Mouse (Mus musculus) stomach, embryonic 16.5 days (tissue): ENCODE data around the gene Tns1. TPM values are rescaled to one million over a fixed set of nuclear protein-coding genes. Genes with fewer than 3 reads are reported as not detected.

Experiments used
- ATAC-seq: fragments of 200-750 bp; cut with Nextera tagmentation; 2 replicates; pipeline ENCODE4 v1.8.0; 2017; ENCODE audit warnings: moderate number of reproducible peaks, moderate TSS enrichment; ENCODE audit not compliant: insufficient read depth, low FRiP score
- H3K27ac ChIP-seq: fragments of 300-500 bp; sonication (generic); 2 replicates; pipeline ENCODE4 v1.5.1; 2014; ENCODE audit warnings: low read length
- H3K27me3 ChIP-seq: fragments of 300-500 bp; sonication (generic); 2 replicates; pipeline ENCODE4 v1.6.1; 2014; ENCODE audit warnings: low read length, control low read depth, mixed read lengths; ENCODE audit not compliant: control insufficient read depth, insufficient read depth
- H3K36me3 ChIP-seq: fragments of 300-500 bp; sonication (generic); 2 replicates; pipeline ENCODE4 v1.6.1; 2014; ENCODE audit warnings: low read length; ENCODE audit not compliant: control insufficient read depth, insufficient read depth
- H3K4me1 ChIP-seq: fragments of 300-500 bp; sonication (generic); 2 replicates; pipeline ENCODE4 v1.6.1; 2014; ENCODE audit warnings: low read length, control low read depth, mixed read lengths; ENCODE audit not compliant: control insufficient read depth, insufficient read depth
- H3K4me2 ChIP-seq: fragments of 300-500 bp; sonication (generic); 2 replicates; pipeline ENCODE4 v1.6.1; 2014; ENCODE audit warnings: low read depth, low read length, mixed read lengths
- H3K4me3 ChIP-seq: fragments of 300-500 bp; sonication (generic); replicated peaks from 2 replicates; pipeline ENCODE4 v1.5.1; 2014; ENCODE audit warnings: mild to moderate bottlenecking, low read length
- H3K9ac ChIP-seq: fragments of 300-500 bp; sonication (generic); 2 replicates; pipeline ENCODE4 v1.6.1; 2014; ENCODE audit warnings: low read length
- H3K9me3 ChIP-seq: fragments of 300-500 bp; sonication (generic); replicated peaks from 2 replicates; pipeline ENCODE4 v1.6.1; 2016; ENCODE audit warnings: low read length, control low read depth; ENCODE audit not compliant: control insufficient read depth
- WGBS: fragments of 180-500 bp; shearing (Covaris S2); extraction: QIAGEN DNeasy Blood & Tissue Kit; methylation state at CpG from one replicate; pipeline ENCODE4 v1.1.7; 2014; 5-methylcytosine and 5-hydroxymethylcytosine counted together
- polyA plus RNA-seq: library from polyadenylated mRNA; unstranded; fragments of >200 nt; fragmentation: Nextera tagmentation; extraction: Ambion mirVana; gene quantifications from 2 replicates; pipeline ENCODE4 v1.2.1, GENCODE M21; 2015

Tns1 gene
- polyA plus RNA-seq, 1 experiment from 2014 or later = 45.0 TPM

DNA sequence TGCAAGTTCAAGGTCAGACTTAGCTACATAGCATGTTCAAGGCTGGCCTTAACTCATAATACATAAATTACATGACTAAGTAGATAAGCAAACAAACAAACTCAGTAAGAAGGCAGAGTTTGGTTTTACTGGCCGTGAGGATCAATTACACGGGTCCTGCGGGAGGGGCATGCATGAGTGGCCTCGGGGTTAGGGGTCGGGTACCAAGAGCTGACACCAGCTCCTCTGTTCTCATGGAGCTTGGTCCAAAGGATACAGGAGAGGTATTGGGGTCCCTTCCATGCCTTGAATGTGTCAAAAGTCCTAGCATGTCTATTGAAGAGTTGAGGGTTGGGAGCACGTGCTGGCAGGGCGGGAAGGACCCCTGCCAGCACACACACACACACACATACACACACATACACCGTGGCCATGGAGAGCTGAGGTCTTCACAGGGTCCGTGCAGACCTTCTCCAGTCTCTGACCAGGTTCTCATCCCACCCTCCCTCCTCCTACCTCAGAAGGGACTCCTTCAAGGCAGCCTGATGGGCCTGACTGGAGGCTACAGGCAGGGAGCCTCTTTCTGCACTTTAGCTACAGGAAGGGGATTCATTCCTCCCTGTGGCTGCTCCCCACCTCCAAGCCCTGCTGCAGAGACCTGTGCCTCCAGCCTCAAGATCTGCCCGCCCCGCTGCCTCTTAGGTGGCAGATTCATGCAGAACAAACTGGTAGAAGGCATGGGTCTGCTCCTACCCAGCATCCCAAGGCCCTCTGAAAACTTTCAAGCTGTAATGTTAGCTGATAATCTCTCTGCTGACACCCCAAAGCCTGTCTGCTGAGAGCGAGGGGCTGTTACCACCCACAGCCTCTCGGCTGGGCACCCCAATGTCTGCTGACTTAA, 215.9 kb downstream of the Tns1 start:
- no peak overlapping the region for H3K4me3 ChIP-seq
- no peaks in the 10 kb centered on the region for H3K9me3 ChIP-seq
- H3K27me3 ChIP-seq = no peaks in the 10 kb centered on the region
- peaks cover 9% of the 10 kb centered on the region; the same call in 1 of the 2 replicates for H3K4me1 ChIP-seq
- no peak overlapping the region for H3K27ac ChIP-seq
- H3K9ac ChIP-seq = no peak overlapping the region
- WGBS = 74% methylated on average over 13 of the region's 13 CpGs
- H3K4me2 ChIP-seq = no peak overlapping the region
- ATAC-seq = no peak
- no peaks in the 10 kb centered on the region for H3K36me3 ChIP-seq

DNA sequence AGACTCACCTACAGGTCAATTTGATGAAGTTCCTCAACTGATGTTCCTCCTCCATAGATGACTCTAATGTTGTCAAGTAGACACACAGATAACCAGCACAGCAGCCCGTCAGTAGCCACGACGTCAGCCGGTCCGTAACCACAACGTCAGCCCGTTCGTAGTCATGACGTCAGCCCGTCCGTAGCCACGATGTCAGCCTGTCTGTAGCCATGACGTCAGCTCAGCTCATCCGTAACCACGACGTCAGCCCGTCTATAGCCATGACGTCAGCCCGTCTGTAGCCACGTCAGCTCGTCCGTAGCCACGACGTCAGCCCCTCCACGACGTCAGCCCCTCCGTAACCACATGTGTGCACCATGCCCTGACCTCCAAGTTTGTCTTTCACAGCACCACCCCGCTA, 217.1 kb downstream of the Tns1 start:
- H3K27ac ChIP-seq = no peak overlapping the region
- no peak overlapping the region for H3K9ac ChIP-seq
- no peak for ATAC-seq
- H3K9me3 ChIP-seq = no peaks in the 10 kb centered on the region
- no peaks in the 10 kb centered on the region for H3K36me3 ChIP-seq
- H3K4me1 ChIP-seq = peaks cover 14% of the 10 kb centered on the region
- WGBS = 92% methylated on average over 28 of the region's 28 CpGs
- H3K27me3 ChIP-seq = no peaks in the 10 kb centered on the region
- no peak overlapping the region for H3K4me2 ChIP-seq
- no peak overlapping the region for H3K4me3 ChIP-seq

DNA sequence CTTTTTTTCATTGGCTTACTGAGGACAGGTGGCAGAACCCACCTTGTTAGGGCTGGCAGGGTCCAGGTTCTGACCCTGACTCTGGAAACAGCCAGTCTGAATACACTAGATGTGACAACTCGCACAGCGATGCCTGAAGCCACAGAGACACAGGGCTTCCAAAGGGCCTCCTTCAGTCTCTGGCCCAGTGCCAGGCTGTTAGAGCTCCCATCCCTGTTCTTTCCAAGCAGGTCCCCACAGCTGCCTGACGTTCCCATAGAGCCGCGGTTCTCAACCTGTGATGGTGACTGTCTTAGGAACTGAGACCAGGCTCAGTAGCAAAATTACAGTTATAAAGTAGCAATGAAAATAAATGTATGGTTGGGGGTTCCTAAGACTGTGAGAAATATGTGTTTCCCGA, 217.9 kb downstream of the Tns1 start:
- Histone ChIP-seq H3K4me1 (peaks cover 14% of the 10 kb centered on the region), H3K9me3 (no peaks in the 10 kb centered on the region), H3K4me3 (no peak overlapping the region), H3K4me2 (no peak overlapping the region), H3K9ac (no peak overlapping the region), H3K27ac (no peak overlapping the region), H3K27me3 (no peaks in the 10 kb centered on the region), H3K36me3 (no peaks in the 10 kb centered on the region)
- WGBS = 48% methylated on average over 6 of the region's 6 CpGs
- peak; percentile 5; the same call in 1 of the 2 replicates for ATAC-seq

DNA sequence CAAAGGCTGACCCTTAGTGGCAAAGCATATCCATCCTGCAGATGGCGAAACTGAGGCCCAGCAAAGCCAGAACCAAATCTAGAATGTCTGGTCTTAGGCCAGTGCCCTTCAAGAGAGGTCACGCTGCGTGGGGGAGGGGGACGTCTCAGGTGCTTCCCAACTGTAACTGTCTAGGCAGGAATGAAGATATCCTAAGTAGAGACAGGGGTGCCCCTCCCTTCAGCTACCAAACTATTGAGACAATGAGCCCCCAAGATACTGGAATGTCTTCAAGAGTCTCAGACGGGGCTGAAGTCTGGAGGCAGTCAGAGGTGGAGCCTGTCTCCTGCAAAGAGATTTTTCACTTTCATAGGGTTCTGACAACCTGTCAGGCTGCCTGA, 218.4 kb downstream of the Tns1 start:
- WGBS = 64% methylated on average over 5 of the region's 5 CpGs
- H3K9ac ChIP-seq = no peak overlapping the region

DNA sequence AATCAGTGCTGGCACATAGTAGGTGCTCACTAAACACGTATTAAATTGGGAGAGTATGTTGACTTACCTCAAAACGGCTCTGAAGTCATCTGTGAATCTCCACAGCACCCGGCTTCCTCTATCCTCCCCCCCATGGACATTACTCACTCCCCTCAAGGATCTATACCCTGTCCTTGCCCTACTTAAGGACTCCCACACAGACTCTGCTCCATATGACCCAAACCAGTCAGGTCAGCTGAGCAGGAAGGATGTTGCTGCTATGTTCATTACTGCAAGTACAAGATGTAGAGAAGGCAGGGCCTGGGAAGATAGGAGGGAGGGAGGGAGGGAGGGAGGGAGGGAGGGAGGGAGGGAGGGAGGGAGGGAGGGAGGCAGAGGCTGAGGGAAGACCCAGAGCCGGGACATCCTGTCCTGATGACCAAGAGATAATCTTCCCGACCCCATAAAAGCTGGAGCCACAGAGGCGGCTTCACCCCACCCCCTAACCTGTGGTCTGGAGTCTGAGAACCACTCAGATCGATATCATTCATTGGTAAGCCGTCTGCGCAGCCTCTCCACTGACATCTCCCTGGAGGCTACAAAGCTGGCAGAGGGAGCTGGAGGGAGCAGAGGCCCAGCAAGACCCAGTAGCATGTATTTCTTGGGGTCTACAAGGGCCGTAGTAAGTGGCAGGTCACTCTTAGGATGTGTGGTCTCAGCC, 219.0 kb downstream of the Tns1 start:
- no peak overlapping the region for H3K27ac ChIP-seq
- no peaks in the 10 kb centered on the region for H3K36me3 ChIP-seq
- peaks cover 14% of the 10 kb centered on the region for H3K4me1 ChIP-seq
- no peak for ATAC-seq
- no peak overlapping the region for H3K9ac ChIP-seq
- no peak overlapping the region for H3K4me3 ChIP-seq
- no peaks in the 10 kb centered on the region for H3K9me3 ChIP-seq
- no peak overlapping the region for H3K4me2 ChIP-seq
- WGBS = 45% methylated on average over 10 of the region's 10 CpGs
- H3K27me3 ChIP-seq = no peaks in the 10 kb centered on the region

More for the DNA sequence above, 218.4 kb downstream of the Tns1 start:
- no peak for ATAC-seq
- no peaks in the 10 kb centered on the region for H3K36me3 ChIP-seq
- H3K4me3 ChIP-seq = no peak overlapping the region
- peaks cover 14% of the 10 kb centered on the region for H3K4me1 ChIP-seq
- no peaks in the 10 kb centered on the region for H3K9me3 ChIP-seq
- no peaks in the 10 kb centered on the region for H3K27me3 ChIP-seq
- H3K4me2 ChIP-seq = no peak overlapping the region
- no peak overlapping the region for H3K27ac ChIP-seq

DNA sequence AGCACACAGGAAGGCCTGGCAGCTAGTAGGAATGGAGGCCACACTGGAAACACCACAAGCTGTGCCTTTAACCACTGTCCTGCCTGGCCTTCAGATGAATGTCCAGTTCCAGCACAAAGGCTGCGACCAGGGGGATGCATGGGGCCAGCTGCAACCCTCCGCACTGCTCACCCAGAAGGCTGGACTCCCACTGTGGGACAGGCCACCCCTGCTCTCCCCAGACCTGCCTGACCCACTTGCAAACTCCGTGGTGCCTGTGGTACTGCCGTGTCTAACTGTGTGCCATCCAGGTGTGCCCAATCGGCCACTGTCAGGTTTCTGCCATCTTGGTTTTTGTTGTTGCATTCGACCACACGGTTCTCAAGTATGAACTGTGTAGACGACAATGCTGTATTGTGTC, 219.6 kb downstream of the Tns1 start:
- no peak for ATAC-seq

DNA sequence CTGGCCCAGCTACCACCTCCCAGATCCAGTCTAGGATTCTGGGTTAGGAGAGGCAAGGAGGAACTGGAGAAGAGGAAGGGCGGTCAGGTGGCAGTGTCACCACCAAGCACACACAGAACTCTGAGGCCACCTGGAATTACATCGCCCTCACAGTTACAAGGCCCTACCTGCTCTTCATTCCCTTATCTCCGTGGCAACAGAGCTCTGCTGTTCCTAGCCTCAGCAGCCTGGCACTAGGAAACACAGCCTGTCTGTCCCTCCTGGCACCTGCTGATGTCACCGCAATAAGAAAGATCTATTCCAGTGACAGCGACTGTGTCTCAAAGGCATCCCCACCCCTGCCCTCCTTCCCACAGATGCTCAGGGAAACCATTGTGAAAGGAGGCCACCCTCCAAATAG, 221.2 kb downstream of the Tns1 start:
- Histone ChIP-seq H3K27me3 (no peaks in the 10 kb centered on the region), H3K27ac (no peak overlapping the region), H3K4me2 (no peak overlapping the region), H3K4me1 (peaks cover 14% of the 10 kb centered on the region), H3K9me3 (no peaks in the 10 kb centered on the region), H3K9ac (no peak overlapping the region), H3K36me3 (no peaks in the 10 kb centered on the region), H3K4me3 (no peak overlapping the region)
- no peak for ATAC-seq
- 80% methylated on average over 5 of the region's 5 CpGs for WGBS

More for the DNA sequence above, 219.6 kb downstream of the Tns1 start:
- Histone ChIP-seq H3K36me3 (no peaks in the 10 kb centered on the region), H3K4me3 (no peak overlapping the region), H3K27me3 (no peaks in the 10 kb centered on the region), H3K9me3 (no peaks in the 10 kb centered on the region), H3K27ac (no peak overlapping the region), H3K4me1 (peaks cover 14% of the 10 kb centered on the region), H3K4me2 (no peak overlapping the region), H3K9ac (no peak overlapping the region)
- WGBS = 92% methylated on average over 8 of the region's 8 CpGs

DNA sequence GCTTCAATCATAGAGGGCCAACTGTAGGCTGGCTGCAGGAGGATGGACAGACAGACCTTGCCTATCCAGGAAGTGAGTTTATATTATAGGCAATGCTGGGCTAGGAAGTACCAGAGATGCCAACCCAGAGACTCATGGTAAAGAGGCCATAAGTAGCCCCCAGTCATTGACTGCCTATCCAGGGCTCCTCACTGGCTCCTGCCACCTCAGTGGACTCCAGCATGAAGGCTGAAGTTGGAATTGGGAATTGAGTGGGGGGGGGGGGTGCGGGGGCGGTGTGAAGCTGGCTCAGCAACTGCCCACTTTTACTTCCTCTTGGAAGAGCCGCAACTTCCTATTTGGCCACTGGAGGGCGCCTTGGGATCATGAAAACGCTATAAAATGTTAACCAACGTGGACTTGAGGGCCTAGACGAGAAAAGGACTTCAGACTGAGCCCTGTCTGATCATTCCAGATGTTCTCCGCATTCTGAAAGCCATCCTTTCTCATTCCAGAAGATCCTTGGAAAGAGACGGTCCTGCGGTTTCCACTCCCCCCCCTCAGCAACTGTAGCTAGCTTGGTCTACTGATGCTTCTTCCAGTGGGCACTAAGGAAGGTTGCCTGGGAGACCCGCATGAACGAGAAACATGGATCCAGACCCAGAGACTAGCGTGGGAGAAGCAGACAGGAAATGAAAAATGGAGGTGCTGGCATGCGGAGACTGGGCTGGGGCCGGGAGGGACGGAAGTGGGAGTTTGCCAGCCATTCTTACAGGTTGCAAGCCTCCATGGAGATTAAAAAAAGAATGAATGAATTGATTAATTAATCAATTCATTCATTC, 221.9 kb downstream of the Tns1 start:
- no peaks in the 10 kb centered on the region for H3K36me3 ChIP-seq
- WGBS = 14% methylated on average over 16 of the region's 16 CpGs
- peaks cover 14% of the 10 kb centered on the region for H3K4me1 ChIP-seq
- peak overlapping the region; percentile 64; the same call in 1 of the 2 replicates for H3K9ac ChIP-seq
- ATAC-seq = peak; percentile 32; the same call in 1 of the 2 replicates
- H3K27me3 ChIP-seq = no peaks in the 10 kb centered on the region
- no peak overlapping the region for H3K27ac ChIP-seq
- H3K4me2 ChIP-seq = no peak overlapping the region
- no peaks in the 10 kb centered on the region for H3K9me3 ChIP-seq
- H3K4me3 ChIP-seq = no peak overlapping the region
